8 mouse cellular contexts compared by ENCODE assay signal in the genomic region with DNA sequence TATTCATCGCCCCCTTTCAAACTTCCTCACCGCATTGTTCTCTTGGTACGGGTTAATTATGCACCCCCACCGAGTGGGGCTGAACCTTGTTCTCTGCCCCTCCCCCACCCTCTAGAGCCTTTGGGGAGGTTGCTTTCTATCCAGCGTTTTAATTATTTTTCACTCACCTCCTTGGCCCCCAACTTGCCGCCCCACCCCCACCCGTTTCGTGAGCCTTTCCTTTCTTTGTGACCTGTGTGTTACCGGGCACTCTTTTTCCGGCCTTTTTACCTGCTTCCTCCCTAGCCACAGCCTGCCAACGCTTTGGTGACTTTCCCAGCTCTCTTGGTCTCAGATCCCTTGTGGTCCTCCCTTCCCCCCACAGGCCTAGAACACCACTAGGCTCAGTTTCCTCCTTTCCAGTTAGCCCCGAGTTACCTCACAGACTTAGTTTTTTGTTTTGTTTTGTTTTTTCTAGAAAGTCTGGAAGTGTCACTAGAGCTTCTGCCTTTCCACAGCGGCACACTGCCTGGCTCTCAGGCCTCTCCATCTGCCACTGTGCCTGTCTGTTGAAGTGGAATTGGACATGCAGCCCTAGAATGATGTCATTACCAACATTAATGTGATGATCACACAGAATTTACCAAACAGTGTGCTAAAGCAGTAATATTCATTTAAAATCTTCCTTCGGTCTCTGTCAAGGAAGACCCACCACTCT. TPM values are rescaled to one million over a fixed set of nuclear protein-coding genes. Genes with fewer than 3 reads are reported as not detected.
DNase-seq lines count a peak whose midpoint lies in the region; ATAC-seq and TF ChIP-seq lines count a peak whose summit lies in the region.

No protein-coding gene starts in this region.

- ATAC-seq in hindbrain, embryonic 14.5 days (ENCODE audit: low FRiP score) = no peak

- peaks cover 59% of the 10 kb centered on the region for H3K4me1 ChIP-seq in E14TG2a.4 (replicated peaks; ENCODE audit: low read depth, low read length)
- H3K4me1 ChIP-seq in cortical plate, adult 2 months (ENCODE audit: control insufficient read depth, insufficient read depth, low read length) = peaks cover 2% of the 10 kb centered on the region; the same call in 1 of the 2 replicates
- H3K4me1 ChIP-seq in hindbrain, embryonic 14.5 days (replicated peaks; ENCODE audit: control insufficient read depth, insufficient read depth, low read length) = peaks cover 43% of the 10 kb centered on the region

- H3K9me3 ChIP-seq in E14TG2a.4 (ENCODE audit: low read length) = no peaks in the 10 kb centered on the region
- H3K9me3 ChIP-seq in hindbrain, embryonic 14.5 days (ENCODE audit: control insufficient read depth, low read length) = no peaks in the 10 kb centered on the region

- no peak for TF ChIP-seq POLR2A in cortical plate, adult 2 months (IDR thresholded peaks at IDR 0.05; ENCODE audit: extremely low read depth, insufficient read depth, low read length)

- TF ChIP-seq CTCF in E14TG2a.4 (conservative IDR thresholded peaks at IDR 0.05; ENCODE audit: low read length) = no peak
- no peak for TF ChIP-seq CTCF in cortical plate, adult 2 months (IDR thresholded peaks at IDR 0.05; ENCODE audit: extremely low read depth, insufficient read depth, low read length)

- peak overlapping the region; percentile 98 for H3K4me2 ChIP-seq in hindbrain, embryonic 14.5 days (replicated peaks)

- DNase-seq in hindbrain, embryonic 14.5 days (ENCODE audit: low spot score) = no peak
- peak; percentile 44 for DNase-seq in liver
- DNase-seq in splenic B cell, adult 2 months (ENCODE audit: low read depth, low spot score) = peak; percentile 27
- DNase-seq in thymus, postnatal 14 days = no peak
- no peak for DNase-seq in left cerebral cortex, adult 18-20 months (ENCODE audit: low spot score in 2 of 2)
- DNase-seq in adipocyte (ENCODE audit: low spot score) = no peak

- 6% methylated on average over 14 of the region's 14 CpGs for WGBS in hindbrain, embryonic 14.5 days

- peak overlapping the region; percentile 98 for H3K4me3 ChIP-seq in E14TG2a.4 (replicated peaks; ENCODE audit: low read length)
- peak overlapping the region; percentile 17; the same call in 1 of the 2 replicates for H3K4me3 ChIP-seq in cortical plate, adult 2 months (ENCODE audit: insufficient read depth, low read length)
- peak overlapping the region; percentile 59 for H3K4me3 ChIP-seq in hindbrain, embryonic 14.5 days (replicated peaks; ENCODE audit: low read length)

- H3K27me3 ChIP-seq in E14TG2a.4 (ENCODE audit: insufficient read depth, low read length) = peaks cover 18% of the 10 kb centered on the region
- no peaks in the 10 kb centered on the region for H3K27me3 ChIP-seq in hindbrain, embryonic 14.5 days (ENCODE audit: control insufficient read depth, insufficient read depth, low read length)
- no peaks in the 10 kb centered on the region for H3K27me3 ChIP-seq in splenic B cell, adult 2 months (ENCODE audit: control insufficient read depth, insufficient read depth, low read length, poor library complexity, severe bottlenecking)

- peak overlapping the region; percentile 65; the same call in 1 of the 2 replicates for H3K9ac ChIP-seq in hindbrain, embryonic 14.5 days

- H3K27ac ChIP-seq in cortical plate, adult 2 months (ENCODE audit: insufficient read depth, low read length) = no peak overlapping the region
- H3K27ac ChIP-seq in hindbrain, embryonic 14.5 days = no peak overlapping the region

- peaks cover 34% of the 10 kb centered on the region for H3K36me3 ChIP-seq in E14TG2a.4 (ENCODE audit: insufficient read depth, low read length)
- no peaks in the 10 kb centered on the region for H3K36me3 ChIP-seq in hindbrain, embryonic 14.5 days (replicated peaks; ENCODE audit: control insufficient read depth, insufficient read depth)
- no peaks in the 10 kb centered on the region for H3K36me3 ChIP-seq in splenic B cell, adult 2 months (ENCODE audit: control insufficient read depth, insufficient read depth, low read length, poor library complexity, severe bottlenecking)

RNA-seq across cellular contexts. Expression of a gene that starts 2.3 kb away (rescaled TPM):
- polyA plus RNA-seq in cortical plate, adult 2 months (2012; rRNA removed) = 5.1 and 6.1 TPM in 2 replicates
- 24.4 and 26.2 TPM in 2 replicates for polyA plus RNA-seq in hindbrain, embryonic 14.5 days (2014; fragmentation: Nextera tagmentation; extraction: Ambion mirVana)
- total RNA-seq in left cerebral cortex, adult 18-20 months (2021) = 10 to 100 TPM; 17.3 to 18.2 TPM

Comparison
In these comparisons a context has a peak if more than half of its experiments do, and no peak if none do; other contexts are left out.
1. H3K4me3 ChIP-seq: peak in every context shown above with its lines; median percentile 98 in E14TG2a.4; 59 in hindbrain, embryonic 14.5 days; 17 in cortical plate, adult 2 months.
2. DNase-seq: peak in liver (single experiment) and splenic B cell, adult 2 months (single experiment); none in hindbrain, embryonic 14.5 days (single experiment), thymus, postnatal 14 days (single experiment), left cerebral cortex, adult 18-20 months (0 of 2) and adipocyte (single experiment).